Mouse (Mus musculus) intestine, embryonic 14.5 days (tissue): Measurements from ENCODE around the gene Stum. TPM values are rescaled to one million over a fixed set of nuclear protein-coding genes. Genes with fewer than 3 reads are reported as not detected.

Experiments
- ATAC-seq: fragments of 200-750 bp; cut with Nextera tagmentation; replicated peaks from 2 replicates; pipeline ENCODE4 v1.8.0; 2017; ENCODE audit warnings: low read depth, moderate number of reproducible peaks, moderate TSS enrichment, moderate library complexity; ENCODE audit not compliant: low FRiP score, low TSS enrichment
- DNase-seq: peaks from one replicate; pipeline ENCODE4 v3.0.0-alpha.2; 2018; ENCODE audit warnings: low spot score
- H3K27ac ChIP-seq: fragments of 300-500 bp; sonication (generic); 2 replicates; pipeline ENCODE4 v1.5.1; 2014; ENCODE audit warnings: low read depth, mild to moderate bottlenecking, control low read depth
- H3K27me3 ChIP-seq: fragments of 300-500 bp; sonication (generic); replicated peaks from 2 replicates; pipeline ENCODE4 v1.6.1; 2014; ENCODE audit warnings: low read length, control low read depth; ENCODE audit not compliant: control insufficient read depth, insufficient read depth
- H3K36me3 ChIP-seq: fragments of 300-500 bp; sonication (generic); 2 replicates; pipeline ENCODE4 v1.6.1; 2014; ENCODE audit warnings: low read length, control low read depth; ENCODE audit not compliant: control insufficient read depth, insufficient read depth
- H3K4me1 ChIP-seq: fragments of 300-500 bp; sonication (generic); replicated peaks from 2 replicates; pipeline ENCODE4 v1.6.1; 2014; ENCODE audit warnings: low read length, control low read depth, mixed read lengths; ENCODE audit not compliant: control insufficient read depth, insufficient read depth
- H3K4me2 ChIP-seq: fragments of 300-500 bp; sonication (generic); 2 replicates; pipeline ENCODE4 v1.6.1; 2014; ENCODE audit warnings: low read length
- H3K4me3 ChIP-seq: fragments of 300-500 bp; sonication (generic); 2 replicates; pipeline ENCODE4 v1.5.1; 2014; ENCODE audit warnings: low read depth, low read length, control low read depth, mixed read lengths
- H3K9ac ChIP-seq: fragments of 300-500 bp; sonication (generic); 2 replicates; pipeline ENCODE4 v1.6.1; 2014; ENCODE audit warnings: mild to moderate bottlenecking, low read length
- H3K9me3 ChIP-seq: fragments of 300-500 bp; sonication (generic); 2 replicates; pipeline ENCODE4 v1.6.1; 2016; ENCODE audit warnings: low read length, control low read depth; ENCODE audit not compliant: control insufficient read depth
- WGBS: fragments of 180-500 bp; shearing (Covaris S2); extraction: QIAGEN DNeasy Blood & Tissue Kit; methylation state at CpG from one replicate; pipeline ENCODE4 v1.1.7; 2014; 5-methylcytosine and 5-hydroxymethylcytosine counted together
- polyA plus RNA-seq: library from polyadenylated mRNA; unstranded; fragments of >200 nt; fragmentation: Nextera tagmentation; extraction: Ambion mirVana; gene quantifications from 2 replicates; pipeline ENCODE4 v1.2.1, GENCODE M21; 2014

The Stum gene
- polyA plus RNA-seq, 1 experiment from 2014 or later = 1.9 TPM

DNA sequence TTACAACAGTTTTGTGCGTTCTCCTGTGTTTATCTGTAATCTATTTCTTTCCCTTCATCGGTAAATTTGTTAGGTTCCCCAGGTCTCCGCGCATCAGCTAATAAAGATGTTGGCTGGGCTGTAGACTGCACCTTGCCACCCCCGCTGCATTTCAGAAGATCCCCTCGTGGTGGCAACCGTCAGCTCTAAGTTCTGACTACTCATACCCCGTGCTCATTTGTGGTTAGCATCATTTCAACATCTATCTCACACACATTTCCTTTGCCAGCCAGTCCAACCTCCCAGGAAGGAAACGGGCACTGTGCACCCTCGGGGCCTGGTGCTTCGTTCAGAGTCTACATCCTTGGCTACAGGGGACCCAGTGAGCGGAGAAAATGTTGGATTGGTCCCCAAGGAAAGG is 51.5 kb downstream of the Stum start:
- Histone ChIP-seq H3K4me2 (no peak overlapping the region), H3K9me3 (no peaks in the 10 kb centered on the region), H3K27ac (no peak overlapping the region), H3K4me1 (peaks cover 21% of the 10 kb centered on the region), H3K36me3 (no peaks in the 10 kb centered on the region), H3K9ac (no peak overlapping the region), H3K4me3 (no peak overlapping the region), H3K27me3 (no peaks in the 10 kb centered on the region)
- ATAC-seq (no peak), DNase-seq (no peak)
- 68% methylated on average over 12 of the region's 12 CpGs for WGBS

DNA sequence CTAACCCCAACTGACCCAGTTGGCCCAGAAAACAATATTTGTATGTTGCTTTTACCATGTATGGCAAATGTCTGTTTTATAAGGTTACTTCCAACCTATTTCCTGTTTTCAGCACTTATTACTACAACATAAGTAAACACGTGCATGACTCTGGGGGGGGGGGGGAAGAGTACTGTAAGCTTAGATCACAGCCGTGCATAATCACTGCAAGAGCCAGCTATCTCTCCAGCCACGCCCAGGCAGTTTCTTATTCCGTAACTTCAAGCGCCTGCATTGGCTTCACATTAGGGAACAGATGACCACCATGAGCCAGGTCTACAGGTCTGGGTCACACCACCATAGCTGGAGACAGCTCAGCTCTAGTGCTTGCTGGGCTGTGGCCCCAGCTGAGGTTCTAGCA is 53.5 kb downstream of the Stum start:
- Histone ChIP-seq H3K4me2 (no peak overlapping the region), H3K36me3 (no peaks in the 10 kb centered on the region), H3K9me3 (no peaks in the 10 kb centered on the region), H3K4me1 (peaks cover 21% of the 10 kb centered on the region), H3K9ac (no peak overlapping the region), H3K27me3 (no peaks in the 10 kb centered on the region), H3K4me3 (no peak overlapping the region), H3K27ac (no peak overlapping the region)
- no peak for DNase-seq
- 56% methylated on average over 5 of the region's 5 CpGs for WGBS
- ATAC-seq = no peak

DNA sequence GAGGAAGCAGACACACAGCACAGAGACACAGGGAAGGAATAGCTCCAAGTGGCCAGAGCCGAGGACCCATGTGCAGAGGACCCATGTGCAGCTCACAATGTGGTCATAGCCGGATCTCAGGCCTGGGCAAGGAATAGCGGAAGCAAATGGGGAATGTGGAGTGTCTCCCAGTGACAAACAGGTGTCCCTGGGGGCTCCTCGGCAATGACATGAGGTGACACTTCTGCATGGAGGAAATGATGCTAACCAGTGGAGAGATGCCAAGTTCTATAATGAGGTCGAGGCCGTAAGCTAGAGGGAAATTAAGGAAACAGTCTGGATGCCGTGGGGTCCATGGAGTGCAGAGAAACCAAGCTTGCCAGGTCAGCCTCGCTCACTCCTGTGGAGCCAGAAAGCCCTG is 54.4 kb downstream of the Stum start:
- Histone ChIP-seq H3K9ac (no peak overlapping the region), H3K27ac (no peak overlapping the region), H3K36me3 (no peaks in the 10 kb centered on the region), H3K4me3 (no peak overlapping the region), H3K4me2 (no peak overlapping the region), H3K27me3 (no peaks in the 10 kb centered on the region), H3K4me1 (peaks cover 21% of the 10 kb centered on the region), H3K9me3 (no peaks in the 10 kb centered on the region)
- WGBS = 78% methylated on average over 8 of the region's 8 CpGs
- no peak for ATAC-seq
- no peak for DNase-seq

DNA sequence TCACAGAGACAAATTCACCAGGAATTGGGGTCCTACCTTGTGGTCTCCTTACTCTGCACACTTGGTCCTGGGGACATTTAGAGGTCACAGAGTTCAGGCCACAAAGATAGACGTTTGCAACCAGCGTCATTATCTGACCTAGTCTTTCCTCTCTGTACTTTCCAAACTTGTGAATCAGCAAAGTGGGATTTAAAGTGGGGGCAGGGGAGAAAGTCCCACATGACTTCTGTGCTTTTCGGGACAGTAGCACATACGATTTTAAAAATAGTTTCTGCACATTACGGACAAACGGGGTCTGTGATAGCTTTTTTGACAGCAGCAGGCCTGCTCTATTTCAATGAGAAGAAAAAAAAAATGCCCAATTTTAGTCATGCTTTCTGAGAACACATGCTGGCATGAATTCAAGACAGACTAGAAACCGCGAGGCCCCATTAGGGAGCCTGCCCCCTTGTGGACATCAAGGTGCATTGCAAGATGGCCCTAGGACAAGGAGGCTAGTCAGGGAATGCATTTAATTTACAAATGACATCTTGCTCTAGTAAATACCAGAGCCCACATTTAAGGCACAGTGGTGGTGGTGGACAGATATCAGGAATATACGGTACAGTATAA is 55.1 kb downstream of the Stum start:
- DNase-seq (peak; percentile 71), ATAC-seq (no peak)
- H3K9me3 ChIP-seq = no peaks in the 10 kb centered on the region
- H3K27ac ChIP-seq = peak overlapping the region; percentile 24; the same call in 1 of the 2 replicates
- H3K4me3 ChIP-seq = no peak overlapping the region
- H3K36me3 ChIP-seq = no peaks in the 10 kb centered on the region
- H3K27me3 ChIP-seq = no peaks in the 10 kb centered on the region
- 16% methylated on average over 9 of the region's 9 CpGs for WGBS
- H3K9ac ChIP-seq = no peak overlapping the region
- H3K4me2 ChIP-seq = peak overlapping the region; percentile 26
- peaks cover 15% of the 10 kb centered on the region for H3K4me1 ChIP-seq

DNA sequence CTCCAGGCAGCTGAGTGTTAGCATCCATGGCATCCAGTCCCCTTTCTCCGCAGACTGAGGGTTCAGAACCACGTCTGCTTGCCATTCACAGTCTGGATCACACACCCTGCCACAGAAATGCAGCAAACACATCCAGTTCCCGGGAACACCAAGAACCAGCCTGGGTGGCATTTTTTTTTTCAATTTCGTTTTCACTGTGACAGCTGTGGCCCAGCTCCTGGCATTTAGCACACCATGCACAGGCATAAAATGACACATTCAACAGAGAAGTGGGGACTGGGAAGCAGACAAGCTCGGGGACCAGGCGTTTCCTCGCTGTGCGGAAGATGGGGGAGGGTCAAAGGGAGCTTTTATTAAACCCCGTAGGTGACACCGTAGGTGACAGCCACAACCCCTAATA is 55.6 kb downstream of the Stum start:
- no peaks in the 10 kb centered on the region for H3K27me3 ChIP-seq
- peaks cover 10% of the 10 kb centered on the region; the same call in 1 of the 2 replicates for H3K4me1 ChIP-seq
- H3K27ac ChIP-seq = peak overlapping the region; percentile 24; the same call in 1 of the 2 replicates
- DNase-seq (no peak), ATAC-seq (no peak)
- no peaks in the 10 kb centered on the region for H3K9me3 ChIP-seq
- no peak overlapping the region for H3K4me3 ChIP-seq
- no peaks in the 10 kb centered on the region for H3K36me3 ChIP-seq
- peak overlapping the region; percentile 26 for H3K4me2 ChIP-seq
- 52% methylated on average over 10 of the region's 10 CpGs for WGBS
- no peak overlapping the region for H3K9ac ChIP-seq

DNA sequence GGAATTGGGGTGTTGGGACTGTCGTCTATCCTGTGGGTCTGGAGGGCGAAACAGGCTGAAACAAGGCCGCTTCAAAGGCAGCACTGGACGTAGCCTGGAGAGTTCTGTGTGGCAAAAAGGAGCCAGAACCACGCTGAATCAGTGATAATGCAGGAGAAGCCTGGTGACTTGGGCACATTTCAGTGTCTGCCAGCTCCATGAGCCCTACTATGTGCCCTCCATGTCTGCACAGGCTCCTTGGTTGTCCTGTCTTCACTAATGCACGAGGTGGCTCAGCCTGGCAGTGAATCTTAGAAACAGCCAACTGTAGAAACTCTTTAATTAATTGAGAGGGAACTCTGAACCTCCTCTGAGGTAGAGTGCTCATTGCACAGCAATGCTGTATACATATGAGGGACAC is 56.9 kb downstream of the Stum start:
- ATAC-seq = no peak
- H3K27me3 ChIP-seq = no peaks in the 10 kb centered on the region
- no peak overlapping the region for H3K9ac ChIP-seq
- H3K9me3 ChIP-seq = no peaks in the 10 kb centered on the region
- no peak for DNase-seq
- H3K27ac ChIP-seq = no peak overlapping the region
- H3K4me2 ChIP-seq = no peak overlapping the region
- peaks cover 11% of the 10 kb centered on the region; the same call in 1 of the 2 replicates for H3K4me1 ChIP-seq
- no peaks in the 10 kb centered on the region for H3K36me3 ChIP-seq
- WGBS = 82% methylated on average over 6 of the region's 6 CpGs
- no peak overlapping the region for H3K4me3 ChIP-seq

DNA sequence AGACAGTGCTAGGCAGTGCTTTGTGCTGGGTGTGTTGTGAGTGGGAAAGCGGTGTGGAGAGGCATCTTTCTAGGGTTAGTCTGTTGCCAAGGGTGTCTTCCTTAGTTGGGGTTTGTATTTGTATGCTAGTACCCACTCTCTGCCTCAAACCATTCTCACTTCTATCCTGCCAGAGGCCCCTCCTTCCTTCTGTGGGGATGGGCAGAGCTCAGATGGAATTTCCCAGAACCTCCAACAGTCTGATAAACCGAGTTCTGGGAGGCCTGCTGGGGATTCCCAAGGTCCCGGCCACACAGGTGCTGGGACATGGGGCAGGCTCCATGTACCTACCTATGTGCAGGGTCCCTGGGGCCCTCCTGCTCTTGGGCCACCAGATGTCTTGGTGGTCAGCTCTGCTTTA is 59.4 kb downstream of the Stum start:
- Histone ChIP-seq H3K9ac (no peak overlapping the region), H3K4me2 (no peak overlapping the region), H3K4me3 (no peak overlapping the region), H3K27me3 (no peaks in the 10 kb centered on the region), H3K36me3 (peaks cover 5% of the 10 kb centered on the region; the same call in 1 of the 2 replicates), H3K9me3 (no peaks in the 10 kb centered on the region), H3K27ac (no peak overlapping the region), H3K4me1 (peaks cover 13% of the 10 kb centered on the region; the same call in 1 of the 2 replicates)
- WGBS = 75% methylated on average over 3 of the region's 3 CpGs
- DNase-seq = no peak
- ATAC-seq = no peak

DNA sequence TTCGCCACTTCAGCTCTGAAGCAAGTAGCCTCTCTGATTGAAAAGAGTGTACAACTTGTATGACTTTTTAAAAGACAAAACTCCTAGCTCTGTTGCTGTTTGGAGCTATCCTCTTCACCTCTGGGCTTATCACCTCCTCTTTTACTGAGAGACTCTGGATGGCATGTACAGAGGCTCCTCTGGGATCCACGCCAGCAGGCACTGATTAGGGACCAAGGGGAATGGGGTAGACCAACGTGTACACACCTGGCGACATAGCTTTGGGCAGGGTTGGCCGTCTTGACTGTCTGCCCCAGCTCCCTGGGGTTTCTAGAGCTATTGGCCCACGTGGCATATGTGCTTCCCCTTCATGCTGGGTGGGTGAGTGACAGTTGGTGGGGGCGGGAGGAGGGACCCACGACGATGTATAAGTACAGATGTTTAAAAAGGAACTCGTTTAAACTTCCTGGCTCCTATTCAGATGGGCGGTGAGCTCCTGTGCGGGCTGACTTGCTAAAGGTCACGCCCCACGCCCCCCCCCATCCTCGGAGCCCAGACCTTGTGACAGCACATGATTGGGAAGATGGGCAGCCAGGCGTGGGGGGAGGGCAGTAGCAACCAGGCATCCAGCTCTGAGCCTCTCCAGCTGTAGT is 60.2 kb downstream of the Stum start:
- no peak overlapping the region for H3K27ac ChIP-seq
- H3K27me3 ChIP-seq = no peaks in the 10 kb centered on the region
- peaks cover 13% of the 10 kb centered on the region for H3K36me3 ChIP-seq
- H3K9ac ChIP-seq = no peak overlapping the region
- ATAC-seq (no peak), DNase-seq (no peak)
- 53% methylated on average over 16 of the region's 16 CpGs for WGBS
- peaks cover 12% of the 10 kb centered on the region; the same call in 1 of the 2 replicates for H3K4me1 ChIP-seq
- no peaks in the 10 kb centered on the region for H3K9me3 ChIP-seq
- no peak overlapping the region for H3K4me2 ChIP-seq
- no peak overlapping the region for H3K4me3 ChIP-seq
